ENCODE assay signal across 10 mouse cellular contexts in genomic region chr11:100721776-100722492, GRCm38 (mm10). TPM values are rescaled to one million over a fixed set of nuclear protein-coding genes. Genes with fewer than 3 reads are reported as not detected.
DNase-seq lines count a peak whose midpoint lies in the region; ATAC-seq and TF ChIP-seq lines count a peak whose summit lies in the region.
"Had no signal": no experiment of that assay in that cellular context is flagged by ENCODE, and none has a peak within 500 bp of the region (broad histone marks: within the 10 kb centered on the region; RNA-seq: fewer than 3 reads in every experiment).

No protein-coding gene starts in this region.

- no peak for ATAC-seq in lung, postnatal 0 days
- ATAC-seq in granulocyte monocyte progenitor cell, adult 5-6 weeks (replicated peaks; ENCODE audit: poor library complexity, severe bottlenecking), result peak; percentile 38; the same call in 1 of the 2 replicates

- no peaks in the 10 kb centered on the region for H3K27me3 ChIP-seq in lung, postnatal 0 days (replicated peaks; ENCODE audit: insufficient read depth, low read length)

- H3K9ac ChIP-seq in lung, postnatal 0 days (replicated peaks; ENCODE audit: low read depth), result no peak overlapping the region

- no peak for TF ChIP-seq CTCF in lung, postnatal 0 days (IDR thresholded peaks at IDR 0.05)

- H3K9me3 ChIP-seq in lung, postnatal 0 days (ENCODE audit: low read length), result no peaks in the 10 kb centered on the region

- DNase-seq in lung, postnatal 0 days (ENCODE audit: low spot score), result no peak
- DNase-seq in lung, postnatal 4 days, result no peak
- DNase-seq in kidney, postnatal 10 days, result peak; percentile 57
- peak; percentile 19 for DNase-seq in naive thymus-derived CD4-positive, alpha-beta T cell, adult 2 months (ENCODE audit: low read depth)
- no peak for DNase-seq in adrenal gland, postnatal 36 days
- no peak for DNase-seq in spleen, postnatal 10 days (ENCODE audit: low spot score in 2 of 2)
- DNase-seq in cerebellum, adult 8-10 months, result no peak

- TF ChIP-seq EP300 in lung, postnatal 0 days (IDR thresholded peaks at IDR 0.05), result no peak

- H3K27ac ChIP-seq in lung, postnatal 0 days (ENCODE audit: low read length), result peak overlapping the region; percentile 71

- H3K4me1 ChIP-seq in lung, postnatal 0 days (ENCODE audit: insufficient read depth, low read depth, low read length), result peaks cover 36% of the 10 kb centered on the region

- H3K36me3 ChIP-seq in lung, postnatal 0 days (ENCODE audit: insufficient read depth, low read length), result peaks cover 19% of the 10 kb centered on the region

- H3K4me3 ChIP-seq in lung, postnatal 0 days (ENCODE audit: low read depth, low read length), result no peak overlapping the region

- WGBS in lung, postnatal 0 days, result 54% methylated on average over 8 of the region's 8 CpGs

- no peak overlapping the region for H3K4me2 ChIP-seq in lung, postnatal 0 days (replicated peaks; ENCODE audit: low read depth, low read length)

RNA-seq across cellular contexts. Expression of gene Hspb9, which starts 8.3 kb away (rescaled TPM):
- 0.51 TPM in 1 of 2 replicates, not detected in the other for polyA plus RNA-seq in lung, postnatal 0 days (2015; fragmentation: Nextera tagmentation; extraction: Ambion mirVana)
- total RNA-seq in granulocyte monocyte progenitor cell, adult 5-6 weeks (2014; fragmentation: Nextera tagmentation), result not detected in 2 replicates
- not detected in 2 replicates for total RNA-seq in granulocyte monocyte progenitor cell, adult 5-6 weeks (2017)
- total RNA-seq in adrenal gland, postnatal 36 days (2021), result not detected
- total RNA-seq: heart, adult 18-20 months had no signal
- polyA plus RNA-seq: neural tube, embryonic 14.5 days had no signal

RNA-seq across cellular contexts. Expression of gene Kat2a, which starts 9.7 kb away (rescaled TPM):
- polyA plus RNA-seq in lung, postnatal 0 days (2015; fragmentation: Nextera tagmentation; extraction: Ambion mirVana), result 14.2 and 14.5 TPM in 2 replicates
- 50.0 and 54.4 TPM in 2 replicates for total RNA-seq in granulocyte monocyte progenitor cell, adult 5-6 weeks (2014; fragmentation: Nextera tagmentation)
- total RNA-seq in granulocyte monocyte progenitor cell, adult 5-6 weeks (2017), result 26.0 and 34.5 TPM in 2 replicates
- 10 to 100 TPM; 44.5 to 45.5 TPM for total RNA-seq in adrenal gland, postnatal 36 days (2021)

RNA-seq across cellular contexts. Expression of gene Rab5c, which starts 16.1 kb away (rescaled TPM):
- polyA plus RNA-seq in lung, postnatal 0 days (2015; fragmentation: Nextera tagmentation; extraction: Ambion mirVana), result 25.3 and 30.4 TPM in 2 replicates
- total RNA-seq in granulocyte monocyte progenitor cell, adult 5-6 weeks (2014; fragmentation: Nextera tagmentation), result 116 and 132 TPM in 2 replicates
- total RNA-seq in granulocyte monocyte progenitor cell, adult 5-6 weeks (2017), result 103 and 113 TPM in 2 replicates
- total RNA-seq in adrenal gland, postnatal 36 days (2021), result 100 to 1,000 TPM; 172 to 187 TPM

RNA-seq across cellular contexts. Expression of gene Dhx58, which starts 17.9 kb away (rescaled TPM):
- polyA plus RNA-seq in lung, postnatal 0 days (2015; fragmentation: Nextera tagmentation; extraction: Ambion mirVana), result 3.1 and 3.3 TPM in 2 replicates
- total RNA-seq in granulocyte monocyte progenitor cell, adult 5-6 weeks (2014; fragmentation: Nextera tagmentation), result 4.7 and 13.9 TPM in 2 replicates
- 8.2 and 17.3 TPM in 2 replicates for total RNA-seq in granulocyte monocyte progenitor cell, adult 5-6 weeks (2017)
- 10 to 100 TPM; 39.5 to 60.6 TPM for total RNA-seq in adrenal gland, postnatal 36 days (2021)

RNA-seq across cellular contexts. Expression of gene Zfp385c, which starts 29.7 kb away (rescaled TPM):
- not detected in 2 replicates for polyA plus RNA-seq in lung, postnatal 0 days (2015; fragmentation: Nextera tagmentation; extraction: Ambion mirVana)
- total RNA-seq in granulocyte monocyte progenitor cell, adult 5-6 weeks (2014; fragmentation: Nextera tagmentation), result not detected in 2 replicates
- total RNA-seq in granulocyte monocyte progenitor cell, adult 5-6 weeks (2017), result 0.26 TPM in 1 of 2 replicates, not detected in the other
- total RNA-seq in adrenal gland, postnatal 36 days (2021), result under 1 TPM; 0.13 to 0.43 TPM

Comparison
In these comparisons a context has a peak if more than half of its experiments do, and no peak if none do; other contexts are left out.
1. DNase-seq: peak in kidney, postnatal 10 days (single experiment) and naive thymus-derived CD4-positive, alpha-beta T cell, adult 2 months (single experiment); none in lung, postnatal 0 days (single experiment), lung, postnatal 4 days (0 of 2), adrenal gland, postnatal 36 days (0 of 2), spleen, postnatal 10 days (0 of 2) and cerebellum, adult 8-10 months (single experiment).